Mouse (Mus musculus) liver, adult 2 months (tissue): ENCODE measurements around the gene Ccdc77. TPM values are rescaled to one million over a fixed set of nuclear protein-coding genes. Genes with fewer than 3 reads are reported as not detected.
A peak's percentile ranks its signal among the peaks of the same experiment; 100 is the strongest.

ENCODE experiments used
- DNase-seq: peaks from one replicate; pipeline ENCODE4 v3.0.0-alpha.2; 2011; ENCODE audit warnings: low read depth, low spot score; ENCODE audit errors: extremely low read depth
- H3K27ac ChIP-seq: fragments of 200-500 bp; replicated peaks from 2 replicates; pipeline ENCODE4 v1.5.1; 2012; ENCODE audit warnings: low read depth, mild to moderate bottlenecking, control low read depth, inconsistent platforms, low read length; ENCODE audit not compliant: insufficient read depth
- H3K27me3 ChIP-seq: fragments of 200-500 bp; 2 replicates; pipeline ENCODE4 v1.6.1; 2012; ENCODE audit warnings: mild to moderate bottlenecking, moderate library complexity, low read length, inconsistent platforms; ENCODE audit not compliant: control insufficient read depth, insufficient read depth
- H3K36me3 ChIP-seq: fragments of 200-500 bp; 2 replicates; pipeline ENCODE4 v1.6.1; 2012; ENCODE audit warnings: low read length, inconsistent platforms; ENCODE audit not compliant: control insufficient read depth, insufficient read depth
- H3K4me1 ChIP-seq: fragments of 200-500 bp; 2 replicates; pipeline ENCODE4 v1.6.1; 2011; ENCODE audit warnings: low read length; ENCODE audit not compliant: control insufficient read depth, insufficient read depth
- H3K4me3 ChIP-seq: fragments of 200-500 bp; 2 replicates; pipeline ENCODE4 v1.5.1; 2011; ENCODE audit warnings: low read depth, mild to moderate bottlenecking, control low read depth, low read length, moderate library complexity; ENCODE audit not compliant: insufficient read depth
- H3K79me2 ChIP-seq: fragments of 200-500 bp; 2 replicates; pipeline ENCODE4 v1.6.1; 2012; ENCODE audit warnings: inconsistent platforms, mild to moderate bottlenecking, low read length, moderate library complexity; ENCODE audit not compliant: control insufficient read depth, insufficient read depth
- H3K9ac ChIP-seq: fragments of 200-500 bp; 2 replicates; pipeline ENCODE4 v1.6.1; 2012; ENCODE audit warnings: low read depth, mild to moderate bottlenecking, control low read depth, inconsistent platforms, low read length
- CTCF ChIP-seq: fragments of 200-500 bp; IDR thresholded peaks from 2 replicates; pipeline ENCODE4 v1.5.1; 2011; ENCODE audit warnings: low read depth, low read length, control low read depth
- POLR2A ChIP-seq: fragments of 200-500 bp; IDR thresholded peaks from 2 replicates; pipeline ENCODE4 v1.6.1; 2011; ENCODE audit warnings: low read length, control low read depth; ENCODE audit not compliant: insufficient read depth; ENCODE audit errors: extremely low read depth
- WGBS: fragments of 180-500 bp; shearing (Covaris S2); methylation state at CpG from one replicate; pipeline ENCODE4 v1.1.7; 2018; 5-methylcytosine and 5-hydroxymethylcytosine counted together
- polyA plus RNA-seq: library from polyadenylated mRNA; depleted of rRNA; stranded (reverse); fragments of >200 nt; gene quantifications from 2 replicates; pipeline ENCODE4 v1.2.3, GENCODE M21; 2012
- total RNA-seq: library from RNA; depleted of rRNA; stranded (reverse); fragments of >200 nt; gene quantifications from 2 replicates; pipeline ENCODE4 v1.2.3, GENCODE M21; 2014

The Ccdc77 gene
- total and polyA plus RNA-seq, 2 experiments: 1.5 to 5.0 TPM

- Histone ChIP-seq H3K36me3 (no peaks in the 10 kb centered on the region), H3K9ac (peak overlapping the region; percentile 39; the same call in 1 of the 2 replicates), H3K27me3 (no peaks in the 10 kb centered on the region), H3K27ac (peak overlapping the region; percentile 29; the same call in 1 of the 2 replicates), H3K79me2 (no peaks in the 10 kb centered on the region), H3K4me3 (peak overlapping the region; percentile 49), H3K4me1 (peaks cover 1% of the 10 kb centered on the region; the same call in 1 of the 2 replicates)
- TF ChIP-seq CTCF (no peak), POLR2A (no peak)
- peak; percentile 97 for DNase-seq
- under 1% methylated on average over 31 of the region's 31 CpGs for WGBS
Measured at GRCm38 (mm10) chr6:120356951-120357945, 6.9 kb downstream of the Ccdc77 start.

DNA sequence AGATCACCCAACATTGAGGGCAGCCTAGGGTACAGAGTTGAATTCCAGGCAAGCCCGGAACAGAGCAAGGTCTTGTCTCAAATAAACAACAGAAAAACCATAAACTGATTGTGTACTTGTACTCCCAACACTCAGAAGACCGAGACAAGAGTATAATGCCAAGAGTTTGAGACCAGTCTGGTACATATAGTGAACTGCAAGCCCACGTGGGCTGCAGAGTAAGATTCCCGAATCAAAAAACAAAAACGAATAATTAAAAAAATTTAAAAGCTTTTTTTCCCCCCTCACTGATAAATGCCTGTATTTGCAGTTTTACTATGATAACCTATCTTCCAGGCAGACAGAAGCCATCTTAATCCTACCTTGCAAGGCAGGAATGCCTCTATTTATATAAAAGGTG lies 7.7 kb downstream of the Ccdc77 start:
- no peaks in the 10 kb centered on the region for H3K79me2 ChIP-seq
- no peak overlapping the region for H3K27ac ChIP-seq
- no peaks in the 10 kb centered on the region for H3K27me3 ChIP-seq
- no peaks in the 10 kb centered on the region for H3K4me1 ChIP-seq
- no peak for DNase-seq
- no peaks in the 10 kb centered on the region for H3K36me3 ChIP-seq
- 9% methylated on average over 5 of the region's 5 CpGs for WGBS
- H3K4me3 ChIP-seq: peak overlapping the region; percentile 49
- 0 out of 2 replicates have a peak overlapping the region, but pooled peaks have one; percentile 39 for H3K9ac ChIP-seq
- TF ChIP-seq CTCF (no peak), POLR2A (no peak)

DNA sequence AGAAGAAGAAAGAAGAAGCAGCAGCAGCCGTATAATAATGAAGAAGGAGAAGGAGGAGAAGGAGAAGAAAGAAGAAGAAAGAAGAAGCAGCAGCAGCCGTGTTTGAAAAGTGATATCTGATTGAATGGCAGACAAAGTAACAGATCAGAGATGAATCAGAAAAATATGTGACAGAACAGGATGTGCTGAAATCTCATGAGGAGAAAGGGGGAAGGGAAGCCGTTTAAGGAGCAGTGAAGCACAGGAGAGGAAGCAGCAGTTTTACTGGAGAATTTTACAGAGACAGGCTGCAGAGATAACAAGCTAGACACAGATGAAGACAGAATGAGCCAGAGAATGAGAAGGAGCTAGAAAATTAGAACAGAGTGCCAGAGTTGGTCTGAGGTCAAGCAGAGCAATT lies 15.2 kb downstream of the Ccdc77 start:
- no peaks in the 10 kb centered on the region for H3K79me2 ChIP-seq
- no peaks in the 10 kb centered on the region for H3K4me1 ChIP-seq
- TF ChIP-seq CTCF: no peak
- no peak for TF ChIP-seq POLR2A
- 82% methylated on average over 3 of the region's 3 CpGs for WGBS
- H3K9ac ChIP-seq: no peak overlapping the region
- peaks cover 20% of the 10 kb centered on the region for H3K36me3 ChIP-seq
- H3K27ac ChIP-seq: no peak overlapping the region
- H3K4me3 ChIP-seq: no peak overlapping the region
- H3K27me3 ChIP-seq: no peaks in the 10 kb centered on the region
- DNase-seq: no peak

DNA sequence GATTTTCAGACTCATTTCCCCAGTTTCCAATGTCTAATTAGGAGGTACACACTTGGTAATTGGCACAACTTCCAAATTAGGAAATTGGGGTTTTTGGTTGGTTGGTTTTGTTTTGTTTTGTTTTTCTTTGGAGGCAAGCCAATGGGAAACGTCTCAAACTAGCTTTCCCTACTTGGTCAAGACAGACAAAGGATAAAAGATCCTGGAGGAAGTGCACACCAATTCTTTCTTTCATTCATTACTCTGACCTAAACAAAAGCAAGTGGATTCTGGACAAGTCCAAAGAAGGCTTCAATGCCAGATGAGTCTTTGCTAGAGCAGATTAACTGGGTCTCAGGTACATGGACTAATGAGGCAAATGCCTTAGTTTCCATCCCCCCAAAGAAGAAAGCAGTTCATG lies 20.2 kb downstream of the Ccdc77 start:
- Histone ChIP-seq H3K79me2 (no peaks in the 10 kb centered on the region), H3K27me3 (no peaks in the 10 kb centered on the region), H3K4me3 (no peak overlapping the region), H3K36me3 (peaks cover 32% of the 10 kb centered on the region), H3K4me1 (no peaks in the 10 kb centered on the region), H3K9ac (no peak overlapping the region), H3K27ac (no peak overlapping the region)
- DNase-seq: no peak
- WGBS: 67% methylated on average over 1 of the region's 1 CpGs
- no peak for TF ChIP-seq CTCF
- TF ChIP-seq POLR2A: no peak

GRCm38 (mm10) chr6:120332351-120332750 lies 31.8 kb downstream of the Ccdc77 start:
- no peak overlapping the region for H3K4me3 ChIP-seq
- H3K36me3 ChIP-seq: peaks cover 13% of the 10 kb centered on the region; the same call in 1 of the 2 replicates
- H3K9ac ChIP-seq: no peak overlapping the region
- H3K4me1 ChIP-seq: no peaks in the 10 kb centered on the region
- H3K27me3 ChIP-seq: no peaks in the 10 kb centered on the region
- H3K27ac ChIP-seq: no peak overlapping the region
- TF ChIP-seq CTCF (no peak), POLR2A (no peak)
- no peak for DNase-seq
- no peaks in the 10 kb centered on the region for H3K79me2 ChIP-seq
- WGBS: 85% methylated on average over 2 of the region's 2 CpGs

DNA sequence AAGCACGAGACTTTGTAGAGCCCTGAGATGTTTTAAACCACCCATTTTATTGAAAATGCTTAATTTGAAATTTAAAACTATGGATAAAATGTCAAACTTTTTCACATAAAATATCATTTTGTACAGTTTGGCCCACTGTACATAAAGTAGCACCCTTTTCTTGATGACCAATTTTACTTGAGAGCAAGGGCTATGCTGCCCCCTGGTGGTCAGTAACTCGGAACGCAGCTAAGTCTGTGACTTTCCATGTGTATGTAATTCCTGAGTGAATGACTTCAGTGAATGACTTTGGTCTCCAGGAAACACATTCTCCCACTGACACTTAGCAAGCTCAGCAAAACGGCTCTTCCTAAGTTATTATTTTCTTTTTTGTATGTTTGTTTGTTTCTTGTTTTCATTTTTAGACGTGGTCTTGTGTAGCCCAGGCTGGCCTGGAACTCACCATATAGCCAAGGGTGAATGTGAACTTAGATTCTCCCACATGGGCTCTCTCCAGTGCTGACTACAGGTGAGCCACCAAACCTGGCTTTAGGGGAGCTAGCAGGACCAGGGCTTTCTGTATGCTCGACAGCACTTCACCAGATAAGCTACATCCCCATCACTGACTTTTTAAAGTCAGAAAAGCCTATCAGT lies 39.8 kb downstream of the Ccdc77 start:
- Histone ChIP-seq H3K79me2 (no peaks in the 10 kb centered on the region), H3K27ac (no peak overlapping the region), H3K4me3 (no peak overlapping the region), H3K36me3 (peaks cover 1% of the 10 kb centered on the region; the same call in 1 of the 2 replicates), H3K9ac (no peak overlapping the region), H3K4me1 (no peaks in the 10 kb centered on the region), H3K27me3 (no peaks in the 10 kb centered on the region)
- peak; percentile 78 for DNase-seq
- peak; percentile 67; the same call in 1 of the 2 replicates for TF ChIP-seq CTCF
- TF ChIP-seq POLR2A: no peak
- WGBS: 37% methylated on average over 6 of the region's 6 CpGs
